Mouse (Mus musculus): ENCODE results near the gene Tmem238l. TPM values are rescaled to one million over a fixed set of nuclear protein-coding genes. Genes with fewer than 3 reads are reported as not detected.
A peak's percentile ranks its signal among the peaks of the same experiment; 100 is the strongest.

The Tmem238l gene
- polyA plus RNA-seq, 1 experiment from 2014 or later: not detected

- ATAC-seq (ENCODE audit: low read depth): no peak
- Histone ChIP-seq H3K4me2 (ENCODE audit: low read depth, low read length) (no peak overlapping the region), H3K27me3 (ENCODE audit: control insufficient read depth, insufficient read depth, low read depth, low read length) (no peaks in the 10 kb centered on the region), H3K36me3 (ENCODE audit: control insufficient read depth, insufficient read depth) (no peaks in the 10 kb centered on the region), H3K9ac (ENCODE audit: low read depth, low read length) (no peak overlapping the region), H3K4me3 (ENCODE audit: low read depth, low read length) (no peak overlapping the region), H3K4me1 (ENCODE audit: control insufficient read depth, low read depth, low read length) (no peaks in the 10 kb centered on the region), H3K27ac (ENCODE audit: low read length) (no peak overlapping the region), H3K9me3 (replicated peaks; ENCODE audit: control insufficient read depth, low read length) (no peaks in the 10 kb centered on the region)
- 43% methylated on average over 1 of the region's 1 CpGs for WGBS (ENCODE audit: insufficient replicate concordance)
Measured at GRCm38 (mm10) chr11:66968575-66968974, 12.1 kb downstream of the Tmem238l start.

- no peak overlapping the region for H3K27ac ChIP-seq (ENCODE audit: low read length)
- WGBS (ENCODE audit: insufficient replicate concordance): 48% methylated on average over 3 of the region's 3 CpGs
- ATAC-seq (ENCODE audit: low read depth): no peak
- H3K4me1 ChIP-seq (ENCODE audit: control insufficient read depth, low read depth, low read length): no peaks in the 10 kb centered on the region
- H3K9me3 ChIP-seq (replicated peaks; ENCODE audit: control insufficient read depth, low read length): no peaks in the 10 kb centered on the region
- no peak overlapping the region for H3K9ac ChIP-seq (ENCODE audit: low read depth, low read length)
- H3K27me3 ChIP-seq (ENCODE audit: control insufficient read depth, insufficient read depth, low read depth, low read length): no peaks in the 10 kb centered on the region
- no peaks in the 10 kb centered on the region for H3K36me3 ChIP-seq (ENCODE audit: control insufficient read depth, insufficient read depth)
- no peak overlapping the region for H3K4me3 ChIP-seq (ENCODE audit: low read depth, low read length)
- no peak overlapping the region for H3K4me2 ChIP-seq (ENCODE audit: low read depth, low read length)
Measured at GRCm38 (mm10) chr11:66973507-66973906, 17.1 kb downstream of the Tmem238l start.

GRCm38 (mm10) chr11:66975606-66976330 lies 19.3 kb downstream of the Tmem238l start:
- no peaks in the 10 kb centered on the region for H3K9me3 ChIP-seq (replicated peaks; ENCODE audit: control insufficient read depth, low read length)
- H3K9ac ChIP-seq (ENCODE audit: low read depth, low read length): no peak overlapping the region
- ATAC-seq (ENCODE audit: low read depth): no peak
- 63% methylated on average over 7 of the region's 7 CpGs for WGBS (ENCODE audit: insufficient replicate concordance)
- no peak overlapping the region for H3K27ac ChIP-seq (ENCODE audit: low read length)
- H3K4me2 ChIP-seq (ENCODE audit: low read depth, low read length): no peak overlapping the region
- H3K36me3 ChIP-seq (ENCODE audit: control insufficient read depth, insufficient read depth): no peaks in the 10 kb centered on the region
- H3K27me3 ChIP-seq (ENCODE audit: control insufficient read depth, insufficient read depth, low read depth, low read length): no peaks in the 10 kb centered on the region
- no peaks in the 10 kb centered on the region for H3K4me1 ChIP-seq (ENCODE audit: control insufficient read depth, low read depth, low read length)
- H3K4me3 ChIP-seq (ENCODE audit: low read depth, low read length): no peak overlapping the region

- Histone ChIP-seq H3K4me1 (ENCODE audit: control insufficient read depth, low read depth, low read length) (no peaks in the 10 kb centered on the region; the same call in 1 of the 2 replicates), H3K9me3 (replicated peaks; ENCODE audit: control insufficient read depth, low read length) (no peaks in the 10 kb centered on the region), H3K4me2 (ENCODE audit: low read depth, low read length) (no peak overlapping the region), H3K27me3 (ENCODE audit: control insufficient read depth, insufficient read depth, low read depth, low read length) (peaks cover 5% of the 10 kb centered on the region; the same call in 1 of the 2 replicates), H3K36me3 (ENCODE audit: control insufficient read depth, insufficient read depth) (no peaks in the 10 kb centered on the region), H3K9ac (ENCODE audit: low read depth, low read length) (no peak overlapping the region), H3K27ac (ENCODE audit: low read length) (no peak overlapping the region), H3K4me3 (ENCODE audit: low read depth, low read length) (no peak overlapping the region)
- no peak for ATAC-seq (ENCODE audit: low read depth)
- WGBS (ENCODE audit: insufficient replicate concordance): 61% methylated on average over 15 of the region's 15 CpGs
Measured at GRCm38 (mm10) chr11:66981336-66982115, 25.1 kb downstream of the Tmem238l start.

- no peak overlapping the region for H3K9ac ChIP-seq (ENCODE audit: low read depth, low read length)
- no peaks in the 10 kb centered on the region; the same call in 1 of the 2 replicates for H3K4me1 ChIP-seq (ENCODE audit: control insufficient read depth, low read depth, low read length)
- no peak for ATAC-seq (ENCODE audit: low read depth)
- H3K27me3 ChIP-seq (ENCODE audit: control insufficient read depth, insufficient read depth, low read depth, low read length): peaks cover 5% of the 10 kb centered on the region; the same call in 1 of the 2 replicates
- H3K36me3 ChIP-seq (ENCODE audit: control insufficient read depth, insufficient read depth): no peaks in the 10 kb centered on the region
- H3K4me3 ChIP-seq (ENCODE audit: low read depth, low read length): no peak overlapping the region
- no peak overlapping the region for H3K4me2 ChIP-seq (ENCODE audit: low read depth, low read length)
- H3K9me3 ChIP-seq (replicated peaks; ENCODE audit: control insufficient read depth, low read length): no peaks in the 10 kb centered on the region
- 33% methylated on average over 6 of the region's 6 CpGs for WGBS (ENCODE audit: insufficient replicate concordance)
- H3K27ac ChIP-seq (ENCODE audit: low read length): no peak overlapping the region
Measured at GRCm38 (mm10) chr11:66982794-66983193, 26.4 kb downstream of the Tmem238l start.

- H3K27me3 ChIP-seq (ENCODE audit: control insufficient read depth, insufficient read depth, low read depth, low read length): peaks cover 5% of the 10 kb centered on the region; the same call in 1 of the 2 replicates
- no peaks in the 10 kb centered on the region; the same call in 1 of the 2 replicates for H3K4me1 ChIP-seq (ENCODE audit: control insufficient read depth, low read depth, low read length)
- no peaks in the 10 kb centered on the region for H3K36me3 ChIP-seq (ENCODE audit: control insufficient read depth, insufficient read depth)
- no peak overlapping the region for H3K9ac ChIP-seq (ENCODE audit: low read depth, low read length)
- H3K4me3 ChIP-seq (ENCODE audit: low read depth, low read length): no peak overlapping the region
- H3K27ac ChIP-seq (ENCODE audit: low read length): no peak overlapping the region
- no peaks in the 10 kb centered on the region for H3K9me3 ChIP-seq (replicated peaks; ENCODE audit: control insufficient read depth, low read length)
- WGBS (ENCODE audit: insufficient replicate concordance): 50% methylated on average over 11 of the region's 11 CpGs
- no peak overlapping the region for H3K4me2 ChIP-seq (ENCODE audit: low read depth, low read length)
- ATAC-seq (ENCODE audit: low read depth): no peak
Measured at GRCm38 (mm10) chr11:66983422-66984164, 27.2 kb downstream of the Tmem238l start.

- no peaks in the 10 kb centered on the region for H3K36me3 ChIP-seq (ENCODE audit: control insufficient read depth, insufficient read depth)
- WGBS (ENCODE audit: insufficient replicate concordance): 7% methylated on average over 28 of the region's 28 CpGs
- no peak for ATAC-seq (ENCODE audit: low read depth)
Measured at GRCm38 (mm10) chr11:66984165-66985135, 28.0 kb downstream of the Tmem238l start.

More at GRCm38 (mm10) chr11:66984165-66985135, 28.0 kb downstream of the Tmem238l start:
- no peaks in the 10 kb centered on the region for H3K9me3 ChIP-seq (replicated peaks; ENCODE audit: control insufficient read depth, low read length)
- no peak overlapping the region; the same call in 1 of the 2 replicates for H3K9ac ChIP-seq (ENCODE audit: low read depth, low read length)
- H3K4me2 ChIP-seq (ENCODE audit: low read depth, low read length): peak overlapping the region; percentile 61
- H3K4me1 ChIP-seq (ENCODE audit: control insufficient read depth, low read depth, low read length): no peaks in the 10 kb centered on the region; the same call in 1 of the 2 replicates
- no peak overlapping the region for H3K27ac ChIP-seq (ENCODE audit: low read length)
- peaks cover 5% of the 10 kb centered on the region; the same call in 1 of the 2 replicates for H3K27me3 ChIP-seq (ENCODE audit: control insufficient read depth, insufficient read depth, low read depth, low read length)
- H3K4me3 ChIP-seq (ENCODE audit: low read depth, low read length): peak overlapping the region; percentile 63
